Mouse (Mus musculus) neural tube, embryonic 12.5 days (tissue): ENCODE data around the gene Ppfibp2. TPM values are rescaled to one million over a fixed set of nuclear protein-coding genes. Genes with fewer than 3 reads are reported as not detected.
A peak's percentile ranks its signal among the peaks of the same experiment; 100 is the strongest.

Experiments used
- ATAC-seq: fragments of 200-750 bp; cut with Nextera tagmentation; 2 replicates; pipeline ENCODE4 v1.8.0; 2017; ENCODE audit warnings: low read depth, mild to moderate bottlenecking, moderate TSS enrichment, moderate library complexity; ENCODE audit not compliant: low FRiP score
- H3K27ac ChIP-seq: fragments of 300-500 bp; sonication (generic); 2 replicates; pipeline ENCODE4 v1.5.1; 2016
- H3K27me3 ChIP-seq: fragments of 300-500 bp; sonication (generic); replicated peaks from 2 replicates; pipeline ENCODE4 v1.6.1; 2016; ENCODE audit warnings: mild to moderate bottlenecking
- H3K36me3 ChIP-seq: fragments of 300-500 bp; sonication (generic); 2 replicates; pipeline ENCODE4 v1.6.1; 2016; ENCODE audit warnings: mild to moderate bottlenecking
- H3K4me1 ChIP-seq: fragments of 300-500 bp; sonication (generic); 2 replicates; pipeline ENCODE4 v1.6.1; 2016
- H3K4me2 ChIP-seq: fragments of 300-500 bp; sonication (generic); replicated peaks from 2 replicates; pipeline ENCODE4 v1.6.1; 2016; ENCODE audit warnings: mild to moderate bottlenecking
- H3K4me3 ChIP-seq: fragments of 300-500 bp; sonication (generic); 2 replicates; pipeline ENCODE4 v1.5.1; 2016
- H3K9ac ChIP-seq: fragments of 300-500 bp; sonication (generic); 2 replicates; pipeline ENCODE4 v1.6.1; 2016; ENCODE audit warnings: mild to moderate bottlenecking
- H3K9me3 ChIP-seq: fragments of 300-500 bp; sonication (generic); 2 replicates; pipeline ENCODE4 v1.6.1; 2016; ENCODE audit warnings: mild to moderate bottlenecking
- WGBS: fragments of 180-500 bp; shearing (Covaris S2); methylation state at CpG from one replicate; pipeline ENCODE4 v1.1.7; 2016; 5-methylcytosine and 5-hydroxymethylcytosine counted together
- polyA plus RNA-seq: library from polyadenylated mRNA; unstranded; fragments of >200 nt; fragmentation: Nextera tagmentation; extraction: Ambion mirVana; gene quantifications from 2 replicates; pipeline ENCODE4 v1.2.1, GENCODE M21; 2016

The Ppfibp2 gene
- polyA plus RNA-seq, 1 experiment from 2014 or later = 3.5 TPM

DNA sequence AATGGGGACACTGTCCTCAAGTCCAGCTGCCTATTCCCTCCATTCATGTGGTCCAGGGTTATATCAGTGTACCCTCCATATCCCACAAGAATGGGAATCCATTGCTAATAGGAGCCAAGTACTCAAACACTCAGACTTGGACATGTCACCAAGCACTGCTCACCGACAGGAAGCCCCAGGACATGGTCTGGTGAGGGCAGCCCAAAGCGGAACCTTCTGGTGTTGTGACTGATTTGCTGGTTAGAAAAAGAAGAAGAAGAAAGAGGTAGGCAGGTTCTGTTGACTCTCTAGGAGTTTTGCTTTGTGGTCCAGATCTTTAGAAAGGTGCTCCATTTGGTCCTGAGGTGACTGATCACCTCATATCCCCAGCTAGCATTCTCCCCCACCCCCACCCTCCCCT lies 161.7 kb downstream of the Ppfibp2 start:
- Histone ChIP-seq H3K4me3 (no peak overlapping the region), H3K9me3 (no peaks in the 10 kb centered on the region), H3K27ac (no peak overlapping the region), H3K27me3 (no peaks in the 10 kb centered on the region), H3K4me2 (no peak overlapping the region), H3K36me3 (no peaks in the 10 kb centered on the region), H3K4me1 (no peaks in the 10 kb centered on the region), H3K9ac (no peak overlapping the region)
- ATAC-seq = no peak
- 88% methylated on average over 2 of the region's 2 CpGs for WGBS

DNA sequence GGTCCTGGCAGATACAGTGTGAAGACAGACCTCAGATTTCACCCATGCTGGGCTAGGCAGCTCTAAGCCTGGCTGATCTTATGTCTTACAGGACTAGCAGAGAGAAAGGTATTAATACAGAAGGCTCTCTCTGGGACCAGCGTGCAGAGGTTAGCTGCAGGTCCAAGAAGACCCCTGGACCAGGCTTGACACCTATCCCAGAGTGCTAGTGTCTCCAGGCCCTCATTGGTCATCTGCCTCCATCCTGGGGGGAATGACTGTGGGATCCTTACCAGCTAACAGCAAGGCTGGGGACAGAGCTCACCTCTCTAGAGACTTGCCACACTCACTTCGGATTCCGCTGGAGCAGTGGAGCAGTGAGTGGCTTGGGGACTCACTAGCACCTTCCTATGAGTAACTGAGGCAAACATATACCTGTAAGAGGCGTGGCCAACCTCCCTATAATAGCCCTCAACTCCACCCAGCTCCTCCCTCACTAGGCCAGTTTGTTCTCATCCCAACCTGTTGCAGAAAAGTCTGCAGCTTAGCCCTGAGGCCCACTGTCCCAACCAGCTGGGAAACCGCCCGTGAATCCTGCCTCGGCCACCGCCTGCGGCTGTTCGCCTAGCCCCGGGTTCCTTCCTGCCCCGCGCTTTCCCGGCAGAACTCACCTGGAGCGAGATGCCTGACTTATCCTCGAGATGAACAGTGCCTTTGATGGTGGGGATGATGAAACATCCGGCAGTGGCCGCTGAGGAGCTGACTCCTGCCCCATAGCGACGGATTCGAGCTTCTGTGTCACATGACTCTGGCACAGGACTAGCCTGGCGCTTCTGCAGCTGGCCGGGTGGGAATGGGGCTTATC lies 162.5 kb downstream of the Ppfibp2 start, which contains the start of gene Cyb5r2:
TSS of gene Cyb5r2 (minus strand) at position 725 of the 844 bp plus-strand sequence.
- H3K4me3 ChIP-seq = no peak within 1 kb of the TSS
- H3K27me3 ChIP-seq = no peaks in the 10 kb centered on the region
- ATAC-seq = peak; percentile 65
- H3K4me2 ChIP-seq = peak within 1 kb of the TSS; percentile 55
- 0 out of 2 replicates have a peak within 1 kb of the TSS, but pooled peaks have one; percentile 26 for H3K9ac ChIP-seq
- 16% methylated on average over 23 of the region's 23 CpGs for WGBS
- H3K27ac ChIP-seq = no peak within 1 kb of the TSS
- H3K36me3 ChIP-seq = no peaks in the 10 kb centered on the region
- no peaks in the 10 kb centered on the region for H3K4me1 ChIP-seq
- H3K9me3 ChIP-seq = no peaks in the 10 kb centered on the region

DNA sequence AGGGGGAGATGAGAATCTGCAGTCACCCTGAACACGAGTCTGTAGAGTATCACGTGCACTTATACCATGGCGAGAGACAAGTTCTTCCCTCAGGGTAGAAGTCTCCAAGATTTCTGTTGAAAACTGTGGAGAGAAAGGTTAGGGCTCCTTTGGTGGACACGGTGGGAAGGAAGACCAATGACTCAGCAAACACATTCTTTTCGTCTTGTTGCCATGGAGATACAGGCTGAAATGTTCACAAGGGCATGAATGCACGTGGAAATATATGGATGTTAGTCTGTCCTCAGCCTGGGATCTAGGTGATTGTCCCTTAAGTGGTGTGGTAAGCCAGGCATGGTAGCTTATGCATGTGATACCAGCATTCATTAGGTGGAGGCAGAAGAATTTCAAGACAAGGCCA lies 175.8 kb downstream of the Ppfibp2 start:
- WGBS = 60% methylated on average over 6 of the region's 6 CpGs
- H3K36me3 ChIP-seq = no peaks in the 10 kb centered on the region
- H3K27me3 ChIP-seq = no peaks in the 10 kb centered on the region

DNA sequence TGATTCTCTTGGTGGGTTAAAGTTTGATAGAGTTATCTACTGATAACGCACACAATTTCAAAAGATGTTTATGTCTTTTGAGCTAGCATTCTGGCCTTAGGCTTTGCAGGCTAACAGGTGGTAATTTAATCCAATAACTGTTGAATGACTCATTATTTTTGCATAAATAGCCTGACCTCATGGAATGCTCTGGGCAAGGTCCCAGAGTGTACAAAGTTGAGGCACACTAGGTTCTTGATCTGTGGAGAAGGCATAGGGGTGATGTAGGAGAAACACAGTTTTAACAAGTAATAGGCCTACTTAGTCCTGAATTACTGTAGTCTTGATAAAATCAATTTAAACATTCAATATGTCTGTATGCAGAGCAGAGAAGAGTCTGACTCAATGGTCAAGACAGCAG lies 183.2 kb downstream of the Ppfibp2 start:
- Histone ChIP-seq H3K9me3 (no peaks in the 10 kb centered on the region), H3K9ac (no peak overlapping the region), H3K27me3 (no peaks in the 10 kb centered on the region), H3K4me1 (no peaks in the 10 kb centered on the region), H3K4me3 (no peak overlapping the region), H3K36me3 (no peaks in the 10 kb centered on the region), H3K4me2 (no peak overlapping the region), H3K27ac (no peak overlapping the region)
- 81% methylated on average over 1 of the region's 1 CpGs for WGBS
- ATAC-seq = no peak

More for the DNA sequence above, 175.8 kb downstream of the Ppfibp2 start:
- no peak overlapping the region for H3K4me3 ChIP-seq
- no peak overlapping the region for H3K9ac ChIP-seq
- no peak for ATAC-seq
- no peaks in the 10 kb centered on the region for H3K4me1 ChIP-seq
- H3K9me3 ChIP-seq = no peaks in the 10 kb centered on the region
- no peak overlapping the region for H3K27ac ChIP-seq
- H3K4me2 ChIP-seq = no peak overlapping the region

DNA sequence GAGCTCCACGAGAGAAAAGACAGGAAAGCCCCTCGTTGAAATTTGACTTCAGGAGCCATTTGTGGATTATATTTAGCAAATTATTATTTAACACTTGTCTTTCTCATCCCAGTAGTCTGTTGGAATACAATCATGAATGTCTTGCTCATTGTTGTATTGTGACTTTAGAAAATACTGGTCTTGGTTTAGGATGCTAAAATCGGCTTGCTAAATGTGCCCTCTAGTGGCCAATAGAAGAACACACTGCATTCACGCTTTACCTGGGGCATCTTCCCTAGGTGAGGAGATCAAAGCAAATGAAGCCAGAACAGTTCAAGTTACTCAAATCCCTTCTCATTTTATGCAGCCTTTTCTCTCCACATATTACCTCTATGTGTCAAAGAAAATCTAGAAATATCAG lies 184.6 kb downstream of the Ppfibp2 start:
- 48% methylated on average over 4 of the region's 4 CpGs for WGBS
- H3K4me1 ChIP-seq = no peaks in the 10 kb centered on the region
- no peaks in the 10 kb centered on the region for H3K9me3 ChIP-seq
- H3K36me3 ChIP-seq = no peaks in the 10 kb centered on the region
- no peak overlapping the region for H3K9ac ChIP-seq
- no peak overlapping the region for H3K4me2 ChIP-seq
- no peak overlapping the region for H3K27ac ChIP-seq
- no peaks in the 10 kb centered on the region for H3K27me3 ChIP-seq
- ATAC-seq = no peak
- no peak overlapping the region for H3K4me3 ChIP-seq

DNA sequence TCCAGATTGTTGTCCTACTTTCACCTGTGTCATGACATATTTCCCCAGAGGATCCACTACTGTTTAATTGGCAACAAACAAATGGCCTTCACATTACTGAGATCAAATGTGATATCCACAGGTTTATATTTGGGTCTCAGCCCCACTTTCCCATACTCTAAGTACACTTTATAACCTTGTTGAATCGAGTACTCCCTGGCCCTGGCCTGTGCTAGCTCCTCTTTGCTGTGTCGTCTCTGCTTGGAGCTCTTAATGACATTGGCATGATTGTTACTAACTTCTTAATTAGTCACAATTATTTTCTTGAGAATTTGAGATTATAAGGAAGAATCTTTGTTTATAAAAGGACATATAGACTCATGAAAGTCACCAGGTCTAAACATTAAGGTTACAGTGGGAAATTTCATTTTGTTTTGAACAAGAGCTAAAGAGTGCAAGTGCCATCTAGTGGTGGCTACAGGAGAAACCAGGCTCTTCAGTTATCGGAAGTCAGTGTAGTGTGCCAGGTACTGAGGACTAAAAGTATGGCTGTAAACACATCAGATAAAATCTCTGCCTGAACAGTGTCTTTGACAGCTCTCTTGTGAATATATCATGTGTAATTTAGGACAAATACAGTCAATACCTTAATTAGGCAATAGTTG lies 193.1 kb downstream of the Ppfibp2 start:
- Histone ChIP-seq H3K4me2 (no peak overlapping the region), H3K27ac (no peak overlapping the region), H3K4me1 (no peaks in the 10 kb centered on the region), H3K9ac (no peak overlapping the region), H3K4me3 (no peak overlapping the region), H3K27me3 (no peaks in the 10 kb centered on the region), H3K36me3 (no peaks in the 10 kb centered on the region), H3K9me3 (no peaks in the 10 kb centered on the region)
- WGBS = 65% methylated on average over 3 of the region's 3 CpGs
- ATAC-seq = no peak

DNA sequence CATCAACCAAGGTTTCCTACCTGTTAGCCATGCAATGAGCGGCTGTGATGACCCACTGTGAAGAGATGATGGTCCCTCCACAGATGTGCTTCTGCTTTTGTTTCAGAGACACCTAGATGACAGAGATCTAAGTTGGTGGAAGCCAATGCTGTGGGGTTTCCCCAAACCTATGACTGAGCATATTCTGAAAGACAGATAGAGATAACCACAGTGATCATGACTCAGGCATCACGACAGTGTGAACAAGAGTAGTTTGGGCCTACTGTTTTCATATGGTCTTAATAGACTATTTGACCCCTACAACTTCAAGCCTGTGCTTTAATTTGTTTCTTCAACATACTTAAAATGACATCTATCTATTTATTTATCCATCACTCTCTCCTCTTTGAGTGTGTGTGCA lies 201.5 kb downstream of the Ppfibp2 start:
- Histone ChIP-seq H3K4me1 (no peaks in the 10 kb centered on the region), H3K9me3 (no peaks in the 10 kb centered on the region), H3K36me3 (no peaks in the 10 kb centered on the region), H3K27me3 (no peaks in the 10 kb centered on the region), H3K9ac (no peak overlapping the region), H3K4me2 (no peak overlapping the region), H3K4me3 (no peak overlapping the region), H3K27ac (no peak overlapping the region)
- 97% methylated on average over 2 of the region's 2 CpGs for WGBS
- no peak for ATAC-seq

Other genes with a start within 250 kb of the Ppfibp2 start
- gene Syt9, start 224.5 kb upstream of the Ppfibp2 start, polyA plus RNA-seq = 5.9 and 7.9 TPM in 2 replicates
- gene Olfml1, start 27.8 kb upstream of the Ppfibp2 start, polyA plus RNA-seq = 6.2 and 7.0 TPM in 2 replicates
- gene 5330417H12Rik, start 30.0 kb downstream of the Ppfibp2 start, polyA plus RNA-seq = not detected in 2 replicates
- gene Cyb5r2, start 162.8 kb downstream of the Ppfibp2 start, polyA plus RNA-seq = 0.10 and 0.17 TPM in 2 replicates
- gene Ovch2, start 206.0 kb downstream of the Ppfibp2 start, polyA plus RNA-seq = not detected in 2 replicates
- not detected in 2 replicates for gene Olfr467, start 217.1 kb downstream of the Ppfibp2 start, polyA plus RNA-seq
- gene Olfr469, start 230.3 kb downstream of the Ppfibp2 start, polyA plus RNA-seq = not detected in 2 replicates